Mouse (Mus musculus): Measurements from ENCODE around the gene Pycr2. TPM values are rescaled to one million over a fixed set of nuclear protein-coding genes. Genes with fewer than 3 reads are reported as not detected.

Gene Pycr2
- total RNA-seq (2014; rRNA removed; ENCODE audit: low replicate concordance) (33.0 and 36.4 TPM in 2 replicates), polyA plus RNA-seq (2015; fragmentation: Nextera tagmentation; extraction: Ambion mirVana) (34.1 and 35.5 TPM in 2 replicates)

GRCm38 (mm10) chr1:180904039-180904814 lies at the start of gene Pycr2:
Gene Pycr2, plus strand, starts transcription at chr1:180904293.
- Histone ChIP-seq H3K27me3 (ENCODE audit: control insufficient read depth, insufficient read depth, low read length) (no peaks in the 10 kb centered on the region), H3K4me1 (ENCODE audit: control insufficient read depth, insufficient read depth) (peaks cover 12% of the 10 kb centered on the region), H3K9ac (replicated peaks; ENCODE audit: low read depth, low read length) (peak within 1 kb of the TSS; percentile 71), H3K4me3 (ENCODE audit: low read depth, low read length) (peak within 1 kb of the TSS; percentile 69), H3K36me3 (replicated peaks; ENCODE audit: control insufficient read depth, insufficient read depth, low read length) (peaks cover 17% of the 10 kb centered on the region), H3K9me3 (replicated peaks; ENCODE audit: control insufficient read depth, low read length) (no peaks in the 10 kb centered on the region), H3K4me2 (ENCODE audit: low read depth, low read length) (peak within 1 kb of the TSS; percentile 80), H3K27ac (ENCODE audit: low read depth) (peak within 1 kb of the TSS; percentile 60)
- peak; percentile 98 for ATAC-seq (ENCODE audit: insufficient read depth, low read depth)
- WGBS: under 1% methylated on average over 52 of the region's 52 CpGs
- no peak for TF ChIP-seq EP300 (IDR thresholded peaks at IDR 0.05; ENCODE audit: low read depth)
- TF ChIP-seq CTCF (IDR thresholded peaks at IDR 0.05; ENCODE audit: low read depth): no peak
- peak; percentile 93 for DNase-seq (ENCODE audit: low spot score)

DNA sequence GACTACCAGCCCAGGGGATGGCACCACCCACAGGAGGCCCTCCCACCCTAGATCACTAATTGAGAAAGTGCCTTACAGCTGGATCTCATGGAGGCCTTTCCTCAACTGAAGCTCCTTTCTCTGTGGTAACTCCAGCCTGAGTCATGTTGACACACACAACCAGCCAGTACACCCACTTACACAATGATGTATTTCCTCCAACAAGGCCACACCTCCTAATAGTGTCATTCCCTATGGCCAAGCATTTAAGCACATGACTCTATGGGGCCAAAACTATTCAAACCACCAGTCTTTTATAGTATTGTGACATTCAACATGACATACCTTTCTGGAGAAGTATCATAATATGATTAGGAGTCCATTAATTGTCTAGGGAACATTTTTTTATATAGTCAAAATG lies 45.3 kb upstream of the Pycr2 start:
- H3K9me3 ChIP-seq (replicated peaks; ENCODE audit: control insufficient read depth, low read length): no peaks in the 10 kb centered on the region
- ATAC-seq (ENCODE audit: insufficient read depth, low read depth): no peak
- H3K27me3 ChIP-seq (ENCODE audit: control insufficient read depth, insufficient read depth, low read length): no peaks in the 10 kb centered on the region
- peaks cover 82% of the 10 kb centered on the region for H3K36me3 ChIP-seq (replicated peaks; ENCODE audit: control insufficient read depth, insufficient read depth, low read length)
- H3K9ac ChIP-seq (replicated peaks; ENCODE audit: low read depth, low read length): no peak overlapping the region
- no peak for DNase-seq (ENCODE audit: low spot score)
- no peak overlapping the region for H3K4me3 ChIP-seq (ENCODE audit: low read depth, low read length)
- H3K4me1 ChIP-seq (ENCODE audit: control insufficient read depth, insufficient read depth): no peaks in the 10 kb centered on the region
- no peak overlapping the region for H3K4me2 ChIP-seq (ENCODE audit: low read depth, low read length)
- TF ChIP-seq EP300 (IDR thresholded peaks at IDR 0.05; ENCODE audit: low read depth) (no peak), CTCF (IDR thresholded peaks at IDR 0.05; ENCODE audit: low read depth) (no peak)
- H3K27ac ChIP-seq (ENCODE audit: low read depth): no peak overlapping the region

GRCm38 (mm10) chr1:180860030-180860429 lies 44.1 kb upstream of the Pycr2 start:
- no peak for TF ChIP-seq EP300 (IDR thresholded peaks at IDR 0.05; ENCODE audit: low read depth)
- no peak for TF ChIP-seq CTCF (IDR thresholded peaks at IDR 0.05; ENCODE audit: low read depth)
- no peak for DNase-seq (ENCODE audit: low spot score)
- 70% methylated on average over 6 of the region's 6 CpGs for WGBS
- no peak for ATAC-seq (ENCODE audit: insufficient read depth, low read depth)
- Histone ChIP-seq H3K9me3 (replicated peaks; ENCODE audit: control insufficient read depth, low read length) (no peaks in the 10 kb centered on the region), H3K27ac (ENCODE audit: low read depth) (no peak overlapping the region), H3K9ac (replicated peaks; ENCODE audit: low read depth, low read length) (no peak overlapping the region), H3K27me3 (ENCODE audit: control insufficient read depth, insufficient read depth, low read length) (no peaks in the 10 kb centered on the region), H3K4me3 (ENCODE audit: low read depth, low read length) (no peak overlapping the region), H3K4me2 (ENCODE audit: low read depth, low read length) (no peak overlapping the region), H3K36me3 (replicated peaks; ENCODE audit: control insufficient read depth, insufficient read depth, low read length) (peaks cover 94% of the 10 kb centered on the region), H3K4me1 (ENCODE audit: control insufficient read depth, insufficient read depth) (no peaks in the 10 kb centered on the region)

DNA sequence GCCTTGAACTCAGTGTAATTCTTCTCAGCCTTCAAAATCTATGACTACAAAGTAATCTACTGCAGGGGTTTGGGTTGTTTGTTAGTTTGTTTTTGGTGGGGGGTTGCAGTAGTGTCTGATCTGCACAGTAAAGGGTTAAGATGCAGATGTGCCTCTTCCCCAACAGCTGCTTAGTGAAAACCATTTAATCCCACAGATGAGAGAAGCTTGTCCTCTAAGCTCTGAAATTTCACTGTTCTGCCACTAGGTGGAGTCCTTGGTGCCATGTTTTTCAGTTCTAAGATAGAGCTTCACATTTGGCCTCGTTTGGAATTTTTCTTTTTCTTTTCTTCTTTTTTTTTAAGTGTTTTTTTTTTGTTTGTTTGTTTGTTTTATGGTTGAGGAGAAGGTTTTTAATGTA lies 40.5 kb upstream of the Pycr2 start:
- Histone ChIP-seq H3K4me3 (ENCODE audit: low read depth, low read length) (no peak overlapping the region), H3K4me2 (ENCODE audit: low read depth, low read length) (no peak overlapping the region), H3K27ac (ENCODE audit: low read depth) (no peak overlapping the region), H3K9me3 (replicated peaks; ENCODE audit: control insufficient read depth, low read length) (no peaks in the 10 kb centered on the region), H3K4me1 (ENCODE audit: control insufficient read depth, insufficient read depth) (no peaks in the 10 kb centered on the region), H3K27me3 (ENCODE audit: control insufficient read depth, insufficient read depth, low read length) (no peaks in the 10 kb centered on the region), H3K36me3 (replicated peaks; ENCODE audit: control insufficient read depth, insufficient read depth, low read length) (peaks cover 86% of the 10 kb centered on the region), H3K9ac (replicated peaks; ENCODE audit: low read depth, low read length) (no peak overlapping the region)
- ATAC-seq (ENCODE audit: insufficient read depth, low read depth) (no peak), DNase-seq (ENCODE audit: low spot score) (peak; percentile 69)
- TF ChIP-seq EP300 (IDR thresholded peaks at IDR 0.05; ENCODE audit: low read depth) (no peak), CTCF (IDR thresholded peaks at IDR 0.05; ENCODE audit: low read depth) (peak; percentile 75)
- WGBS: 3% methylated on average over 1 of the region's 1 CpGs

- Histone ChIP-seq H3K4me1 (ENCODE audit: control insufficient read depth, insufficient read depth) (peaks cover 5% of the 10 kb centered on the region; the same call in 1 of the 2 replicates), H3K27ac (ENCODE audit: low read depth) (no peak overlapping the region)
- no peak for ATAC-seq (ENCODE audit: insufficient read depth, low read depth)
Observed at GRCm38 (mm10) chr1:180866001-180866400, 38.1 kb upstream of the Pycr2 start.

More at GRCm38 (mm10) chr1:180866001-180866400, 38.1 kb upstream of the Pycr2 start:
- no peak overlapping the region for H3K4me2 ChIP-seq (ENCODE audit: low read depth, low read length)
- H3K4me3 ChIP-seq (ENCODE audit: low read depth, low read length): no peak overlapping the region
- H3K27me3 ChIP-seq (ENCODE audit: control insufficient read depth, insufficient read depth, low read length): no peaks in the 10 kb centered on the region
- H3K9ac ChIP-seq (replicated peaks; ENCODE audit: low read depth, low read length): no peak overlapping the region
- H3K36me3 ChIP-seq (replicated peaks; ENCODE audit: control insufficient read depth, insufficient read depth, low read length): peaks cover 65% of the 10 kb centered on the region
- 77% methylated on average over 7 of the region's 7 CpGs for WGBS
- TF ChIP-seq CTCF (IDR thresholded peaks at IDR 0.05; ENCODE audit: low read depth) (no peak), EP300 (IDR thresholded peaks at IDR 0.05; ENCODE audit: low read depth) (no peak)
- no peak for DNase-seq (ENCODE audit: low spot score)
- no peaks in the 10 kb centered on the region for H3K9me3 ChIP-seq (replicated peaks; ENCODE audit: control insufficient read depth, low read length)

All from heart, postnatal 0 days (tissue).